8 mouse cellular contexts compared by ENCODE assay signal in the genomic region with DNA sequence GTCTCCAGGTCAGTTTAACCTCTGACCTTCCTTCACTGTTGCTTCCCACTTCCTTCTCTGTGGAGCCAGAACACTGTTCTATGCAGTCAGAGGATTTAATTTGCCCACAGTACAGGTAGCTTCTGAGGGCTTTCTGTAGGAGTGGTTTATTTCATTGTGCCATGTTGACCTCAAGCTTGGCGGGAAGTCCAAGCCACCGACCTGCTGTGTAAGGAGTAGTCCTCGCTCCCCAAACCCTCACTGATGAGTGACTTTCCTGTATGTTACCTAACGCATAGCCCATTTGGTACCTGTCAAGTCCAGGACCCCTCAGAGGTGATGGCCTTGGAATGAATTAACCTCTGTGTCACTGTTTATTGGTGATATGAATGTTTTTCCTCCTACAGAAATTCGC. TPM values are rescaled to one million over a fixed set of nuclear protein-coding genes. Genes with fewer than 3 reads are reported as not detected.
DNase-seq lines count a peak whose midpoint lies in the region; ATAC-seq and TF ChIP-seq lines count a peak whose summit lies in the region.

No protein-coding gene starts in this region.

- 21% methylated on average over 5 of the region's 5 CpGs for WGBS in lung, embryonic 15.5 days
- WGBS in lung, postnatal 0 days = 40% methylated on average over 5 of the region's 5 CpGs
- WGBS in forebrain, embryonic 10.5 days = 21% methylated on average over 5 of the region's 5 CpGs
- WGBS in limb, embryonic 10.5 days = 13% methylated on average over 5 of the region's 5 CpGs
- 23% methylated on average over 5 of the region's 5 CpGs for WGBS in neural tube, embryonic 15.5 days

- peak overlapping the region; percentile 70 for H3K4me3 ChIP-seq in lung, embryonic 15.5 days
- H3K4me3 ChIP-seq in lung, postnatal 0 days (ENCODE audit: low read depth, low read length) = no peak overlapping the region
- peak overlapping the region; percentile 93 for H3K4me3 ChIP-seq in forebrain, embryonic 10.5 days
- peak overlapping the region; percentile 96 for H3K4me3 ChIP-seq in limb, embryonic 10.5 days
- H3K4me3 ChIP-seq in neural tube, embryonic 15.5 days (replicated peaks) = peak overlapping the region; percentile 85

- H3K9ac ChIP-seq in lung, embryonic 15.5 days = peak overlapping the region; percentile 86; the same call in 1 of the 2 replicates
- H3K9ac ChIP-seq in lung, postnatal 0 days (replicated peaks; ENCODE audit: low read depth) = no peak overlapping the region
- peak overlapping the region; percentile 86 for H3K9ac ChIP-seq in neural tube, embryonic 15.5 days (replicated peaks)

- H3K36me3 ChIP-seq in lung, embryonic 15.5 days = peaks cover 38% of the 10 kb centered on the region
- H3K36me3 ChIP-seq in lung, postnatal 0 days (ENCODE audit: insufficient read depth, low read length) = peaks cover 21% of the 10 kb centered on the region; the same call in 1 of the 2 replicates
- H3K36me3 ChIP-seq in forebrain, embryonic 10.5 days (replicated peaks) = peaks cover 55% of the 10 kb centered on the region
- H3K36me3 ChIP-seq in limb, embryonic 10.5 days = peaks cover 55% of the 10 kb centered on the region
- H3K36me3 ChIP-seq in neural tube, embryonic 15.5 days = peaks cover 34% of the 10 kb centered on the region

- TF ChIP-seq CTCF in lung, postnatal 0 days (IDR thresholded peaks at IDR 0.05) = no peak

- H3K27ac ChIP-seq in lung, embryonic 15.5 days = peak overlapping the region; percentile 97
- H3K27ac ChIP-seq in lung, postnatal 0 days (ENCODE audit: low read length) = no peak overlapping the region
- peak overlapping the region; percentile 100 for H3K27ac ChIP-seq in forebrain, embryonic 10.5 days
- peak overlapping the region; percentile 99 for H3K27ac ChIP-seq in limb, embryonic 10.5 days
- H3K27ac ChIP-seq in neural tube, embryonic 15.5 days (replicated peaks) = no peak overlapping the region

- no peak for ATAC-seq in lung, embryonic 15.5 days (ENCODE audit: borderline replicate concordance, extremely low read depth, low FRiP score, low TSS enrichment)
- no peak for ATAC-seq in lung, postnatal 0 days
- ATAC-seq in neural tube, embryonic 15.5 days (ENCODE audit: low FRiP score) = no peak
- ATAC-seq in erythroid progenitor cell, adult 5-6 weeks (replicated peaks; ENCODE audit: low FRiP score, poor library complexity, severe bottlenecking) = no peak

- TF ChIP-seq EP300 in lung, postnatal 0 days (IDR thresholded peaks at IDR 0.05) = no peak

- no peak for DNase-seq in lung, postnatal 0 days (ENCODE audit: low spot score)
- no peak for DNase-seq in forebrain, embryonic 10.5 days (ENCODE audit: extremely low spot score, low spot score)
- DNase-seq in limb, embryonic 10.5 days (ENCODE audit: low spot score) = no peak
- DNase-seq in thymus, postnatal 0 days (ENCODE audit: low spot score) = no peak
- no peak for DNase-seq in natural killer cell, adult 2 months (ENCODE audit: low spot score in 2 of 2)

- H3K9me3 ChIP-seq in lung, embryonic 15.5 days = no peaks in the 10 kb centered on the region
- H3K9me3 ChIP-seq in lung, postnatal 0 days (ENCODE audit: low read length) = no peaks in the 10 kb centered on the region
- no peaks in the 10 kb centered on the region for H3K9me3 ChIP-seq in forebrain, embryonic 10.5 days
- H3K9me3 ChIP-seq in limb, embryonic 10.5 days (replicated peaks) = no peaks in the 10 kb centered on the region
- H3K9me3 ChIP-seq in neural tube, embryonic 15.5 days (replicated peaks) = no peaks in the 10 kb centered on the region

- H3K27me3 ChIP-seq in lung, embryonic 15.5 days = no peaks in the 10 kb centered on the region
- H3K27me3 ChIP-seq in lung, postnatal 0 days (replicated peaks; ENCODE audit: insufficient read depth, low read length) = no peaks in the 10 kb centered on the region
- no peaks in the 10 kb centered on the region for H3K27me3 ChIP-seq in forebrain, embryonic 10.5 days (ENCODE audit: poor library complexity, severe bottlenecking)
- no peaks in the 10 kb centered on the region for H3K27me3 ChIP-seq in limb, embryonic 10.5 days (ENCODE audit: low read depth, poor library complexity, severe bottlenecking)
- no peaks in the 10 kb centered on the region for H3K27me3 ChIP-seq in neural tube, embryonic 15.5 days (replicated peaks)

- H3K4me1 ChIP-seq in lung, embryonic 15.5 days = peaks cover 45% of the 10 kb centered on the region
- peaks cover 15% of the 10 kb centered on the region for H3K4me1 ChIP-seq in lung, postnatal 0 days (ENCODE audit: insufficient read depth, low read depth, low read length)
- H3K4me1 ChIP-seq in forebrain, embryonic 10.5 days = peaks cover 84% of the 10 kb centered on the region
- H3K4me1 ChIP-seq in limb, embryonic 10.5 days = peaks cover 67% of the 10 kb centered on the region
- H3K4me1 ChIP-seq in neural tube, embryonic 15.5 days = peaks cover 70% of the 10 kb centered on the region

- H3K4me2 ChIP-seq in lung, embryonic 15.5 days = peak overlapping the region; percentile 74
- H3K4me2 ChIP-seq in lung, postnatal 0 days (replicated peaks; ENCODE audit: low read depth, low read length) = no peak overlapping the region
- H3K4me2 ChIP-seq in neural tube, embryonic 15.5 days = peak overlapping the region; percentile 79

RNA-seq across cellular contexts. Expression of gene Eno1, which starts 2.6 kb away (rescaled TPM):
- 1,793 and 1,844 TPM in 2 replicates for polyA plus RNA-seq in lung, embryonic 15.5 days (2015; fragmentation: Nextera tagmentation; extraction: Ambion mirVana)
- polyA plus RNA-seq in lung, postnatal 0 days (2015; fragmentation: Nextera tagmentation; extraction: Ambion mirVana) = 305 and 319 TPM in 2 replicates
- 3,430 and 3,707 TPM in 2 replicates for polyA plus RNA-seq in forebrain, embryonic 10.5 days (2016; fragmentation: Nextera tagmentation; extraction: Ambion mirVana)
- polyA plus RNA-seq in limb, embryonic 10.5 days (2016; fragmentation: Nextera tagmentation; extraction: Ambion mirVana) = 3,103 and 4,103 TPM in 2 replicates
- 1,173 and 1,202 TPM in 2 replicates for polyA plus RNA-seq in neural tube, embryonic 15.5 days (2015; fragmentation: Nextera tagmentation; extraction: Ambion mirVana)
- 79.6 and 121 TPM in 2 replicates for total RNA-seq in erythroid progenitor cell, adult 5-6 weeks (2015; ENCODE audit: low replicate concordance)
- total RNA-seq in erythroid progenitor cell, adult 5-6 weeks (2017; ENCODE audit: low replicate concordance) = 21.2 and 44.2 TPM in 2 replicates
- 700 and 780 TPM in 2 replicates for polyA plus RNA-seq in thymus, postnatal 0 days (2015; fragmentation: Nextera tagmentation; extraction: Ambion mirVana)

RNA-seq across cellular contexts. Expression of gene Car6, which starts 38.0 kb away (rescaled TPM):
- polyA plus RNA-seq in lung, embryonic 15.5 days (2015; fragmentation: Nextera tagmentation; extraction: Ambion mirVana) = not detected in 2 replicates
- polyA plus RNA-seq in lung, postnatal 0 days (2015; fragmentation: Nextera tagmentation; extraction: Ambion mirVana) = 0.27 and 0.32 TPM in 2 replicates
- 0.22 TPM in 1 of 2 replicates, not detected in the other for polyA plus RNA-seq in forebrain, embryonic 10.5 days (2016; fragmentation: Nextera tagmentation; extraction: Ambion mirVana)
- not detected in 2 replicates for polyA plus RNA-seq in limb, embryonic 10.5 days (2016; fragmentation: Nextera tagmentation; extraction: Ambion mirVana)
- not detected in 2 replicates for polyA plus RNA-seq in neural tube, embryonic 15.5 days (2015; fragmentation: Nextera tagmentation; extraction: Ambion mirVana)
- not detected in 2 replicates for total RNA-seq in erythroid progenitor cell, adult 5-6 weeks (2015; ENCODE audit: low replicate concordance)
- total RNA-seq in erythroid progenitor cell, adult 5-6 weeks (2017; ENCODE audit: low replicate concordance) = not detected in 2 replicates
- polyA plus RNA-seq in thymus, postnatal 0 days (2015; fragmentation: Nextera tagmentation; extraction: Ambion mirVana) = 0.30 and 0.93 TPM in 2 replicates

RNA-seq across cellular contexts. Expression of gene Rere, which starts 42.4 kb away (rescaled TPM):
- polyA plus RNA-seq in lung, embryonic 15.5 days (2015; fragmentation: Nextera tagmentation; extraction: Ambion mirVana) = 25.8 and 31.9 TPM in 2 replicates
- polyA plus RNA-seq in lung, postnatal 0 days (2015; fragmentation: Nextera tagmentation; extraction: Ambion mirVana) = 15.7 and 16.0 TPM in 2 replicates
- polyA plus RNA-seq in forebrain, embryonic 10.5 days (2016; fragmentation: Nextera tagmentation; extraction: Ambion mirVana) = 26.8 and 31.1 TPM in 2 replicates
- polyA plus RNA-seq in limb, embryonic 10.5 days (2016; fragmentation: Nextera tagmentation; extraction: Ambion mirVana) = 34.0 and 40.3 TPM in 2 replicates
- 31.8 and 34.6 TPM in 2 replicates for polyA plus RNA-seq in neural tube, embryonic 15.5 days (2015; fragmentation: Nextera tagmentation; extraction: Ambion mirVana)
- total RNA-seq in erythroid progenitor cell, adult 5-6 weeks (2015; ENCODE audit: low replicate concordance) = 24.9 and 31.0 TPM in 2 replicates
- 5.5 and 9.8 TPM in 2 replicates for total RNA-seq in erythroid progenitor cell, adult 5-6 weeks (2017; ENCODE audit: low replicate concordance)
- 9.8 and 13.6 TPM in 2 replicates for polyA plus RNA-seq in thymus, postnatal 0 days (2015; fragmentation: Nextera tagmentation; extraction: Ambion mirVana)

Comparison
In these comparisons a context has a peak if more than half of its experiments do, and no peak if none do; other contexts are left out.
1. H3K27ac ChIP-seq: peak in lung, embryonic 15.5 days (single experiment), forebrain, embryonic 10.5 days (single experiment) and limb, embryonic 10.5 days (single experiment); none in lung, postnatal 0 days (single experiment) and neural tube, embryonic 15.5 days (single experiment).